Comparison of ENCODE assay signal across 12 mouse cellular contexts in the genomic region with DNA sequence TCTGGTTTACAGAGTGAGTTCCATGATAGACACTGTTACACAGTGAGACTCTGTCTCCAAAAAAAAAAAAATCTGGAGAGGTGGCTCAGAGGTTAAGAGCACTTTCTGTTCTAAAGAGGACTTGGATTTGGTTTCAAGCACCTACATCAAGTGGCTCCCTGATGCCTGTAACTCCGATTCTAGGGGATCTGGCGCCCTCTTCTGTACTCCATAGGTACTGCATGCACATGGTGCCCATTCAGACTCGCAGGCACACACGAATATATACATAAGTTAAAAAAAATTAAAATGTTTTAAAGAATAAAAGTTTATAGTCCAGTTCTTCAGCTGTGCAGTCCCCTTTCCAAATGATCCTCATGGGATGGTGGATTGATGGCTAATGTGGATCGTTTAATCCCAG. TPM values are rescaled to one million over a fixed set of nuclear protein-coding genes. Genes with fewer than 3 reads are reported as not detected.
DNase-seq lines count a peak whose midpoint lies in the region; ATAC-seq and TF ChIP-seq lines count a peak whose summit lies in the region.
"Had no signal": no experiment of that assay in that cellular context is flagged by ENCODE, and none has a peak within 500 bp of the region (broad histone marks: within the 10 kb centered on the region; RNA-seq: fewer than 3 reads in every experiment).

No protein-coding gene starts in this region.

- ATAC-seq in erythroid progenitor cell, adult 5-6 weeks (replicated peaks; ENCODE audit: low FRiP score, poor library complexity, severe bottlenecking): 0 out of 2 replicates have a peak, but pooled peaks have one; percentile 50

- dilution Hi-C loops in CH12.LX (cut with MboI; ENCODE audit: extremely low pct_ligation_motif_present, extremely low pct_unique_long_range_greater_than_20kb, low sequenced_read_pairs): no loop called here

- no peaks in the 10 kb centered on the region for H3K27me3 ChIP-seq in kidney, adult 2 months (replicated peaks; ENCODE audit: control insufficient read depth, insufficient read depth, low read length)
- H3K27me3 ChIP-seq in CH12.LX (replicated peaks): no peaks in the 10 kb centered on the region
- H3K27me3 ChIP-seq: embryonic facial prominence, embryonic 15.5 days had no signal

- H3K4me2 ChIP-seq in CH12.LX (ENCODE audit: insufficient read depth, low read depth, poor library complexity, severe bottlenecking): no peak overlapping the region
- H3K4me2 ChIP-seq: embryonic facial prominence, embryonic 15.5 days; midbrain, embryonic 12.5 days had no signal

- TF ChIP-seq POLR2A in kidney, adult 2 months (IDR thresholded peaks at IDR 0.05; ENCODE audit: low read depth, low read length): no peak
- no peak for TF ChIP-seq POLR2A in CH12.LX (IDR thresholded peaks at IDR 0.05; ENCODE audit: low read depth, low read length)

- H3K9ac ChIP-seq in CH12.LX (ENCODE audit: insufficient read depth, low read depth): no peak overlapping the region
- H3K9ac ChIP-seq: embryonic facial prominence, embryonic 15.5 days; midbrain, embryonic 12.5 days had no signal

- no peaks in the 10 kb centered on the region for H3K9me3 ChIP-seq in CH12.LX (replicated peaks; ENCODE audit: low read length)
- H3K9me3 ChIP-seq: embryonic facial prominence, embryonic 15.5 days; heart, embryonic 10.5 days; midbrain, embryonic 12.5 days had no signal

- no peak for TF ChIP-seq EP300 in CH12.LX (IDR thresholded peaks at IDR 0.05; ENCODE audit: low read length)

- no peaks in the 10 kb centered on the region for H3K36me3 ChIP-seq in kidney, adult 2 months (ENCODE audit: control insufficient read depth, insufficient read depth, low read length)
- no peaks in the 10 kb centered on the region for H3K36me3 ChIP-seq in CH12.LX (replicated peaks in 1 of 2; ENCODE audit: control insufficient read depth in 1 of 2, insufficient read depth in 1 of 2, low read length in 1 of 2)
- H3K36me3 ChIP-seq: embryonic facial prominence, embryonic 15.5 days; heart, embryonic 10.5 days; midbrain, embryonic 12.5 days had no signal

- no peak overlapping the region for H3K4me3 ChIP-seq in kidney, adult 2 months (ENCODE audit: insufficient read depth, low read depth, low read length)
- no peak overlapping the region for H3K4me3 ChIP-seq in CH12.LX (replicated peaks in 1 of 3; ENCODE audit: low read depth in 2 of 3, low read length in 2 of 3, poor library complexity in 1 of 3)
- H3K4me3 ChIP-seq: embryonic facial prominence, embryonic 15.5 days; heart, embryonic 10.5 days; midbrain, embryonic 12.5 days had no signal

- peak; percentile 56 for TF ChIP-seq CTCF in kidney, adult 2 months (conservative IDR thresholded peaks at IDR 0.05; ENCODE audit: insufficient read depth, insufficient read length, low read depth, low read length)
- peak; percentile 65 to 67; a peak in 3 of 4 replicates for TF ChIP-seq CTCF in CH12.LX (conservative IDR thresholded peaks at IDR 0.05 in 1 of 2, IDR thresholded peaks at IDR 0.05 in 1 of 2; ENCODE audit: low read depth in 2 of 2, low read length in 2 of 2)

- no peak overlapping the region for H3K27ac ChIP-seq in kidney, adult 2 months (ENCODE audit: insufficient read depth, low read depth, low read length)
- H3K27ac ChIP-seq in CH12.LX (ENCODE audit: insufficient read depth, low read depth): no peak overlapping the region
- H3K27ac ChIP-seq: embryonic facial prominence, embryonic 15.5 days; heart, embryonic 10.5 days; midbrain, embryonic 12.5 days had no signal

- WGBS in kidney, adult 2 months: 57% methylated on average over 5 of the region's 5 CpGs

- TF ChIP-seq RAD21 in CH12.LX (IDR thresholded peaks at IDR 0.05; ENCODE audit: low read depth, low read length): peak; percentile 49

- H3K4me1 ChIP-seq in kidney, adult 2 months (ENCODE audit: control insufficient read depth, insufficient read depth, low read length): no peaks in the 10 kb centered on the region
- H3K4me1 ChIP-seq in CH12.LX (ENCODE audit: control insufficient read depth in 1 of 2, insufficient read depth in 2 of 2): peaks cover 15 to 32% of the 10 kb centered on the region in 2 experiments
- H3K4me1 ChIP-seq: embryonic facial prominence, embryonic 15.5 days had no signal

- DNase-seq in kidney, adult 2 months: no peak
- no peak for DNase-seq in kidney, adult 8-10 months
- peak; percentile 54 for DNase-seq in 416B (ENCODE audit: low read depth)
- DNase-seq in CH12.LX (ENCODE audit: extremely low read depth): no peak
- DNase-seq in right cerebral cortex, adult 18-20 months: no peak
- no peak for DNase-seq in spleen, postnatal 4 days (ENCODE audit: low spot score in 2 of 2)
- DNase-seq: kidney, postnatal 10 days; left cerebral cortex, postnatal 4 days had no signal

- in situ Hi-C loops in CH12.LX (cut with MboI; ENCODE audit: low pct_ligation_motif_present, low pct_unique_long_range_greater_than_20kb, low sequenced_read_pairs): no loop called here

- H3K79me2 ChIP-seq in CH12.LX (replicated peaks; ENCODE audit: control insufficient read depth, extremely low read depth, insufficient read depth, poor library complexity, severe bottlenecking): no peaks in the 10 kb centered on the region

TF ChIP-seq in CH12.LX, 34 proteins besides CTCF, POLR2A, EP300 and RAD21:
- TF ChIP-seq USF2 (conservative IDR thresholded peaks at IDR 0.05; ENCODE audit: low read depth, low read length) (no peak), UBTF (IDR thresholded peaks at IDR 0.05; ENCODE audit: low read depth, low read length) (no peak), SMC3 (IDR thresholded peaks at IDR 0.05; ENCODE audit: low read depth, low read length) (peak; percentile 37), TCF12 (IDR thresholded peaks at IDR 0.05; ENCODE audit: low read depth, low read length) (no peak)

RNA-seq across cellular contexts. Expression of gene Mrgbp, which starts 20.9 kb away (rescaled TPM):
- 13.6 and 14.4 TPM in 2 replicates for polyA plus RNA-seq in kidney, adult 2 months (2012; rRNA removed)
- 31.2 and 39.7 TPM in 2 replicates for total RNA-seq in CH12.LX (2012; rRNA removed)
- 64.6 and 65.5 TPM in 2 replicates for total RNA-seq in CH12.LX (2014; rRNA removed)
- polyA plus RNA-seq in CH12.LX (2012; ENCODE audit: insufficient read length, low read depth): 47.5 and 54.6 TPM in 2 replicates
- total RNA-seq in erythroid progenitor cell, adult 5-6 weeks (2015; ENCODE audit: low replicate concordance): 13.4 and 16.9 TPM in 2 replicates
- total RNA-seq in erythroid progenitor cell, adult 5-6 weeks (2017; ENCODE audit: low replicate concordance): 12.1 and 14.3 TPM in 2 replicates

RNA-seq across cellular contexts. Expression of gene Ogfr, which starts 28.8 kb away (rescaled TPM):
- 31.3 and 35.5 TPM in 2 replicates for polyA plus RNA-seq in kidney, adult 2 months (2012; rRNA removed)
- total RNA-seq in CH12.LX (2012; rRNA removed): 79.1 and 79.8 TPM in 2 replicates
- 57.3 and 58.3 TPM in 2 replicates for total RNA-seq in CH12.LX (2014; rRNA removed)
- 67.0 and 82.9 TPM in 2 replicates for polyA plus RNA-seq in CH12.LX (2012; ENCODE audit: insufficient read length, low read depth)
- 31.7 and 33.1 TPM in 2 replicates for total RNA-seq in erythroid progenitor cell, adult 5-6 weeks (2015; ENCODE audit: low replicate concordance)
- 25.0 and 55.8 TPM in 2 replicates for total RNA-seq in erythroid progenitor cell, adult 5-6 weeks (2017; ENCODE audit: low replicate concordance)

RNA-seq across cellular contexts. Expression of gene Col9a3, which starts 37.3 kb away (rescaled TPM):
- 0.42 and 0.46 TPM in 2 replicates for polyA plus RNA-seq in kidney, adult 2 months (2012; rRNA removed)
- 1.9 and 2.0 TPM in 2 replicates for total RNA-seq in CH12.LX (2012; rRNA removed)
- total RNA-seq in CH12.LX (2014; rRNA removed): 0.56 and 0.57 TPM in 2 replicates
- 0.87 and 2.1 TPM in 2 replicates for polyA plus RNA-seq in CH12.LX (2012; ENCODE audit: insufficient read length, low read depth)
- 1.1 and 2.1 TPM in 2 replicates for total RNA-seq in erythroid progenitor cell, adult 5-6 weeks (2015; ENCODE audit: low replicate concordance)
- 0.51 TPM in 1 of 2 replicates, not detected in the other for total RNA-seq in erythroid progenitor cell, adult 5-6 weeks (2017; ENCODE audit: low replicate concordance)
